Mouse (Mus musculus) stomach, postnatal 0 days (tissue): Measurements from ENCODE around the gene Crhr1. TPM values are rescaled to one million over a fixed set of nuclear protein-coding genes. Genes with fewer than 3 reads are reported as not detected.
"Not testable (repeated sequence)": the region's sequence is repeated elsewhere in the genome, so short reads cannot be mapped to it uniquely, and the experiment has no call there.

Source experiments
- ATAC-seq: fragments of 200-750 bp; cut with Nextera tagmentation; 2 replicates; pipeline ENCODE4 v1.8.0; 2017; ENCODE audit not compliant: low FRiP score, low TSS enrichment
- DNase-seq: peaks from one replicate; pipeline ENCODE4 v3.0.0-alpha.2; 2016; ENCODE audit warnings: low spot score
- H3K27ac ChIP-seq: fragments of 300-500 bp; sonication (generic); replicated peaks from 2 replicates; pipeline ENCODE4 v1.5.1; 2014; ENCODE audit warnings: mild to moderate bottlenecking, control low read depth
- H3K27me3 ChIP-seq: fragments of 300-500 bp; sonication (generic); 2 replicates; pipeline ENCODE4 v1.6.1; 2014; ENCODE audit warnings: low read length; ENCODE audit not compliant: control insufficient read depth, insufficient read depth
- H3K36me3 ChIP-seq: fragments of 300-500 bp; sonication (generic); 2 replicates; pipeline ENCODE4 v1.6.1; 2014; ENCODE audit warnings: low read length, mixed read lengths; ENCODE audit not compliant: control insufficient read depth, insufficient read depth
- H3K4me1 ChIP-seq: fragments of 300-500 bp; sonication (generic); replicated peaks from 2 replicates; pipeline ENCODE4 v1.6.1; 2014; ENCODE audit warnings: antibody characterized with exemption; ENCODE audit not compliant: control insufficient read depth, insufficient read depth
- H3K4me2 ChIP-seq: fragments of 300-500 bp; sonication (generic); replicated peaks from 2 replicates; pipeline ENCODE4 v1.6.1; 2014; ENCODE audit warnings: low read depth, mild to moderate bottlenecking, control low read depth, moderate library complexity
- H3K4me3 ChIP-seq: fragments of 300-500 bp; sonication (generic); 2 replicates; pipeline ENCODE4 v1.5.1; 2014; ENCODE audit warnings: low read depth, low read length, control low read depth
- H3K9ac ChIP-seq: fragments of 300-500 bp; sonication (generic); 2 replicates; pipeline ENCODE4 v1.6.1; 2014; ENCODE audit warnings: mild to moderate bottlenecking, low read length, control low read depth, mixed read lengths
- H3K9me3 ChIP-seq: fragments of 300-500 bp; sonication (generic); 2 replicates; pipeline ENCODE4 v1.6.1; 2016; ENCODE audit warnings: low read length; ENCODE audit not compliant: control insufficient read depth
- CTCF ChIP-seq: IDR thresholded peaks from 2 replicates; pipeline ENCODE4 v1.5.1; 2016; ENCODE audit warnings: antibody characterized with exemption, low read depth, mild to moderate bottlenecking, moderate library complexity
- EP300 ChIP-seq: optimal IDR thresholded peaks from 2 replicates; pipeline ENCODE3; 2016; ENCODE audit warnings: antibody characterized with exemption
- WGBS: fragments of 180-500 bp; shearing (Covaris S2); extraction: QIAGEN DNeasy Blood & Tissue Kit; methylation state at CpG from one replicate; pipeline ENCODE4 v1.1.7; 2014; 5-methylcytosine and 5-hydroxymethylcytosine counted together
- polyA plus RNA-seq: library from polyadenylated mRNA; unstranded; fragments of >200 nt; fragmentation: Nextera tagmentation; extraction: Ambion mirVana; gene quantifications from 2 replicates; pipeline ENCODE4 v1.2.1, GENCODE M21; 2015

The Crhr1 gene
- polyA plus RNA-seq, 1 experiment from 2014 or later: 0.07 TPM

- no peaks in the 10 kb centered on the region for H3K27me3 ChIP-seq
Measured at GRCm38 (mm10) chr11:104206573-104206972, 73.9 kb downstream of the Crhr1 start.

GRCm38 (mm10) chr11:104209041-104209440 is 76.4 kb downstream of the Crhr1 start:
- H3K9ac ChIP-seq: no peak overlapping the region
- no peaks in the 10 kb centered on the region for H3K36me3 ChIP-seq
- ATAC-seq (no peak), DNase-seq (no peak)
- no peak for TF ChIP-seq CTCF
- TF ChIP-seq EP300: no peak
- 58% methylated on average over 3 of the region's 3 CpGs for WGBS
- H3K9me3 ChIP-seq: no peaks in the 10 kb centered on the region
- H3K4me2 ChIP-seq: no peak overlapping the region
- H3K4me3 ChIP-seq: no peak overlapping the region
- no peaks in the 10 kb centered on the region for H3K4me1 ChIP-seq
- H3K27me3 ChIP-seq: no peaks in the 10 kb centered on the region
- no peak overlapping the region for H3K27ac ChIP-seq

More at GRCm38 (mm10) chr11:104206573-104206972, 73.9 kb downstream of the Crhr1 start:
- H3K36me3 ChIP-seq: no peaks in the 10 kb centered on the region
- H3K4me1 ChIP-seq: no peaks in the 10 kb centered on the region
- TF ChIP-seq CTCF: no peak
- TF ChIP-seq EP300: no peak
- ATAC-seq: no peak
- H3K9me3 ChIP-seq: no peaks in the 10 kb centered on the region; the same call in 1 of the 2 replicates
- DNase-seq: no peak
- H3K4me3 ChIP-seq: no peak overlapping the region
- H3K9ac ChIP-seq: no peak overlapping the region
- 77% methylated on average over 4 of the region's 4 CpGs for WGBS
- no peak overlapping the region for H3K27ac ChIP-seq
- H3K4me2 ChIP-seq: no peak overlapping the region

GRCm38 (mm10) chr11:104211251-104211650 is 78.6 kb downstream of the Crhr1 start:
- DNase-seq (no peak), ATAC-seq (no peak)
- Histone ChIP-seq H3K36me3 (no peaks in the 10 kb centered on the region), H3K27me3 (no peaks in the 10 kb centered on the region), H3K4me2 (no peak overlapping the region), H3K4me1 (no peaks in the 10 kb centered on the region), H3K9ac (no peak overlapping the region), H3K4me3 (no peak overlapping the region), H3K9me3 (no peaks in the 10 kb centered on the region), H3K27ac (no peak overlapping the region)
- 84% methylated on average over 6 of the region's 6 CpGs for WGBS
- TF ChIP-seq CTCF (no peak), EP300 (no peak)

GRCm38 (mm10) chr11:104214128-104214527 is 81.5 kb downstream of the Crhr1 start:
- H3K27ac ChIP-seq, H3K4me1 ChIP-seq, H3K9me3 ChIP-seq, H3K4me2 ChIP-seq, H3K27me3 ChIP-seq, ATAC-seq, DNase-seq, H3K9ac ChIP-seq, H3K36me3 ChIP-seq, H3K4me3 ChIP-seq: not testable (repeated sequence)
- 93% methylated on average over 5 of the region's 5 CpGs for WGBS

- no peak overlapping the region for H3K9ac ChIP-seq
- H3K36me3 ChIP-seq: no peaks in the 10 kb centered on the region
- H3K27me3 ChIP-seq: no peaks in the 10 kb centered on the region
- no peak overlapping the region for H3K4me3 ChIP-seq
- no peak for DNase-seq
- no peak for ATAC-seq
- TF ChIP-seq EP300 (no peak), CTCF (no peak)
- H3K4me1 ChIP-seq: no peaks in the 10 kb centered on the region
- no peaks in the 10 kb centered on the region for H3K9me3 ChIP-seq
- no peak overlapping the region for H3K27ac ChIP-seq
- no peak overlapping the region for H3K4me2 ChIP-seq
- WGBS: 62% methylated on average over 3 of the region's 3 CpGs
Measured at GRCm38 (mm10) chr11:104218075-104218474, 85.4 kb downstream of the Crhr1 start.

GRCm38 (mm10) chr11:104220291-104220690 is 87.6 kb downstream of the Crhr1 start:
- Histone ChIP-seq H3K9me3 (no peaks in the 10 kb centered on the region), H3K4me3 (no peak overlapping the region), H3K27ac (no peak overlapping the region), H3K36me3 (no peaks in the 10 kb centered on the region), H3K4me1 (no peaks in the 10 kb centered on the region), H3K4me2 (no peak overlapping the region), H3K9ac (no peak overlapping the region), H3K27me3 (no peaks in the 10 kb centered on the region)
- DNase-seq: no peak
- TF ChIP-seq CTCF (no peak), EP300 (no peak)
- no peak for ATAC-seq
- 76% methylated on average over 4 of the region's 4 CpGs for WGBS
